Mouse (Mus musculus) CD8-positive naive resting alpha-beta T cell, adult 57 days (primary cell): ENCODE data around the gene Olfr330. TPM values are rescaled to one million over a fixed set of nuclear protein-coding genes. Genes with fewer than 3 reads are reported as not detected.

ENCODE experiments used
- total RNA-seq: library from RNA; stranded (reverse); gene quantifications from one replicate; pipeline ENCODE4 v1.2.4, GENCODE M21; 2023

Olfr330 gene
- not detected for total RNA-seq

GRCm38 (mm10) chr11:58534736-58535135, at the start of gene Olfr330:
Olfr330 (minus strand) TSS chr11:58534836.

GRCm38 (mm10) chr11:58577430-58577829, 42.8 kb upstream of the Olfr330 start, which contains the start of gene Olfr325:
Olfr325 (plus strand) TSS chr11:58577730.

GRCm38 (mm10) chr11:58570405-58570804, 35.8 kb upstream of the Olfr330 start, which contains the start of gene Olfr224:
Olfr224 (minus strand) TSS chr11:58570553.

GRCm38 (mm10) chr11:58555536-58555935, 20.9 kb upstream of the Olfr330 start, which contains the start of gene Olfr328:
Olfr328 (minus strand) TSS chr11:58555636.

GRCm38 (mm10) chr11:58546322-58546721, 11.7 kb upstream of the Olfr330 start, which contains the start of gene Olfr329-ps:
Olfr329-ps (minus strand) TSS chr11:58546422.

GRCm38 (mm10) chr11:58502472-58502871, 32.2 kb downstream of the Olfr330 start, which contains the start of gene Olfr331:
Olfr331 (minus strand) TSS chr11:58502572.

GRCm38 (mm10) chr11:58492455-58492854, 42.2 kb downstream of the Olfr330 start, which contains the start of gene Olfr332:
Olfr332 (minus strand) TSS chr11:58492555.

Other genes with a start within 250 kb of the Olfr330 start
- 27.5 TPM for gene Zfp692, start 227.8 kb downstream of the Olfr330 start, total RNA-seq
- gene Zfp672, start 204.5 kb downstream of the Olfr330 start, total RNA-seq: 38.0 TPM
- 26.0 TPM for gene Sh3bp5l, start 204.1 kb downstream of the Olfr330 start, total RNA-seq
- gene Lypd8, start 155.8 kb downstream of the Olfr330 start, total RNA-seq: not detected
- not detected for gene 1810065E05Rik, start 113.7 kb downstream of the Olfr330 start, total RNA-seq
- gene Gm12253, start 102.3 kb downstream of the Olfr330 start, total RNA-seq: not detected
- gene Lypd9, start 81.9 kb downstream of the Olfr330 start, total RNA-seq: not detected
- not detected for gene Olfr30, start 72.6 kb downstream of the Olfr330 start, total RNA-seq
- not detected for gene Olfr332, start 42.3 kb downstream of the Olfr330 start, total RNA-seq
- gene Olfr331, start 32.3 kb downstream of the Olfr330 start, total RNA-seq: not detected
- not detected for gene Olfr329-ps, start 11.6 kb upstream of the Olfr330 start, total RNA-seq
- 0.34 TPM for gene Olfr328, start 20.8 kb upstream of the Olfr330 start, total RNA-seq
- not detected for gene Olfr224, start 35.7 kb upstream of the Olfr330 start, total RNA-seq
- gene Olfr325, start 42.9 kb upstream of the Olfr330 start, total RNA-seq: not detected
- gene Olfr324, start 60.3 kb upstream of the Olfr330 start, total RNA-seq: not detected
- gene 2210407C18Rik, start 81.2 kb upstream of the Olfr330 start, total RNA-seq: not detected
- not detected for gene Olfr323, start 95.7 kb upstream of the Olfr330 start, total RNA-seq
- gene Trim58, start 105.6 kb upstream of the Olfr330 start, total RNA-seq: not detected
- not detected for gene Olfr322, start 123.9 kb upstream of the Olfr330 start, total RNA-seq
- not detected for gene Olfr320, start 146.3 kb upstream of the Olfr330 start, total RNA-seq
- gene Olfr319, start 164.3 kb upstream of the Olfr330 start, total RNA-seq: not detected
- gene Olfr318, start 189.2 kb upstream of the Olfr330 start, total RNA-seq: 0.43 TPM
- not detected for gene Olfr317, start 204.4 kb upstream of the Olfr330 start, total RNA-seq
- gene Olfr316, start 217.9 kb upstream of the Olfr330 start, total RNA-seq: not detected
- not detected for gene Olfr315, start 238.4 kb upstream of the Olfr330 start, total RNA-seq
- gene Olfr314, start 248.1 kb upstream of the Olfr330 start, total RNA-seq: not detected